Mouse (Mus musculus) cerebellum, adult 8-10 months (tissue): ENCODE measurements around the gene Asap2.

Source experiments
- DNase-seq: peaks from one replicate; pipeline ENCODE4 v3.0.0; 2022

The Asap2 gene

DNA sequence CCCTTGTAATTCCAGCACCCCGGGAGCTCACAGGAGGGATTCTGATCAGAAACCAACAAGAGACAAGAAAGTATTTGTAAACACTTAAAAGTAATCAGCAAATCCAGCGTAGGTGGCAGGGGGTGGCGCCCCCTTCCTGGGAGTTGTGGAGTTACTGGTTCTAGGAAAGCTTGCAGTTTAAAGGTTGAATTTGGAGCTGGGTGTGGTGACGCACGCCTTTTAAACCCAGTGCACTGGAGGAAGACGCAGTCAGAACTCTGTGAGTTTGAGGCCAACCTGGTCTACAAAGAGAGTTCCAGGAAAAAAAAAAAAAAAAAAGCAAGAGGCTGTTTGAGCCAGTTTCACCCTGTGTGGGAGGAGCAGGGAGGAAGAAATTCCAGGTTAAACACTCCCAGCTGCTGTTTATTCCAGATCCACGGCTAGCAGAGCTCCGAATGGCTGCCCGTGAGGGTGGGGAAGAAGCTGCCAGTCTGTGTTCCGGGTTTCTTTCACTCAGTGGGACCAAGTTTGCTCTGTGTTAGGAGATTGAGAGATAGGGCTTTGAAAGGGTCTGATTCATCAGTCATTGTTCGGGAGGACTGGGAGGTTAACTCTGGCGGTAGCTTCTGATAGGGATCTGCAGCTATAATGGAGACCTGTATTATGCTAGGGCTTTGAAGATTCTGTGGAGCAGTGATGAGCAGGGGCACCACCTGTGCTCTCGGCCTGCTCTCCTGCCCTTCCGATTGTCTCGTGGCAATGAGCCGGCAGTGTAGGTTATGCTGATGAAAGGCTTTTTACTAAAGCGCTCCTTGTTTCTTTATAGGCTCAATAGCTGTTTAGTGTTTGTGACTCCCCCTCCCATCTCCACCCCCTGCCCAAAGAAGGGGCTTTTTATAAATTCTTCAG, 144.0 kb downstream of the Asap2 start:
- DNase-seq: no peak

DNA sequence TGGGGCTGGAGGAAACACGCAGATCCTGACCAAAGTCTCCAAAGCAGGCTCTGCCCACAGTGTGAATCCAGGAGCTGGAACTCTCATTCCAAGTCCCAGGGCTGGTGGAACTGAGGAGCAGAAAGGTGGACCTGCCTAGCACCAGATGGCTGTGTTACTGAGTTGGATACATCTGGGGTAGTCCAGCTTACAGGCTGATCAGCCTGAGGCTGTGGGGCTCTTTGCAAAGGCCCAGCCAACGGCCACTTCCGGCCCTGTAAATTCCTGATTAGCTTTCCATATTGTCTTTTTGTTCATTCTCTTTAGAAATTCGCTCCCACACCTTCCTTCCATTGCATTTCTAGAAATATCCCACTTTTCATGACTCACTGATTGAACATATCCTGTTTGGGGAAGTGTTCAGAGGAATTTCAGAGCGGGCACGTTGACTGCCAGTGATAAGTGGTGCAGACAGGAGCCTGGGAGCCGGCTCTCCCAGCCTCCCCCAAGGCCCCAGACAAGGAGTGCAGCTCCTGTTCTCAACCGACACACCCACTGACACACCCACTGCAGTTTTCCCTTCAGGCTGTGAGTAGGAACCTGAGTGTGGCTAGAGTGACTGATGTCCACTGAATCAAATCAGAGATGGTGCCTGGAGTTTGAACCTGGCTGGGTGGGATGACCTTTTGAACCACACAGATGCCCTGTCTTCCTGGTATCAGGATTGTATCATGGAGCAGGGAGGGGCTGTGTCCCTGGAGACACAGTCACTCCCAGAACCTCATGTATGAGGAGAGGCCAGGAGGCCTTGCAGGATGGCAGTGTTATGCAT, 145.6 kb downstream of the Asap2 start:
- no peak for DNase-seq

DNA sequence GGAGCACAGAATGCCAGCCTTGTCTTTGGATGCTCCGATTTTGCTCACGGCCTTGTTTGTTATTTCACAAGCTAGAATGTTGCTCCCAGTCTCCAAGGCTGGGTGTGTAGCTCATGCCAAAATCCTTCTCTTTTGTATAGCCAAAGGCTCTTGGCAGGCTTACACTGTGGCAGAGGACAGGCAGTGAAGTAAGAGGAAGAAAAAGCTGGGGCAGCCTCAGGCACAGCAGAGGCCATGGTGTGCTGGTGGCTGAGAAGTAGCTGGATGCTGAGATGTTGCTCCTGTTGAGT, 146.1 kb downstream of the Asap2 start:
- DNase-seq: no peak

DNA sequence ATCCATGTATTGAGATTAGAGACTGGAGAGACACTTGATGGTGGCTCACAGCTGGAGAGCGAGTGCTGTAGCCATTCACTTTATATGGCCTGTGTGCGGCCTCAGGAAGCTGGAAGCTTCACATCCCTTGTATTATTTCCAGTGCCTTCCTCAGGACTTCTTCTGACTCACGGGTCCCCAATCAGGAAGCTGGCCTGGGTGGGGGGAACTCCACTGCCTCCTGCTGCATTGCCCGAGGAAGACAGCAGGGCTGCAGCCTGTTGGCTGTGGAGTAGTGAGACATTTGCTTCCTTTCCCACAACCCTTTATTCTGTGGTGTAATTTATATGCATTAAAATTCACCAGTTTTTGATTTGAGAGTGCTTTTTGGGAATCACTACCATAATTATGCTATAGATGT, 149.3 kb downstream of the Asap2 start:
- no peak for DNase-seq

DNA sequence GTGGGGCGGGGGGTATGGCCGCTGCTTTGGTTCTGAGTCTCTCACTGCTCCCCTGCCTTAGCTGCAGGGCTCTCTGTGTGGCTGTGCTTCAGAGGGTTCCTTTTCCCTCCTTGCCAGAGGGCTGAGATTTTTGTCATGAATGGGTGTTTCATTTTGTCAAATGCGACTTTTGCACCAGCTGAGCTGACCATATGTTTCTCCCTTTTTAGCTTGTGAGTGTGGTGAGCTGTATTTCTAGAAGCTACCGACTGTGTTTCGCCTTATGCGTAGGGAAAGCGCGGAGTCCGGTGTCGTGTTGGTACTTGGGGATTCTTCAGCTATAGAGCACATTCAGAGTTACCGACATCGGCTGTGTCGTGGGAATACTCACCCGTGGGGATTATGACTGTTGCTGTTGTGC, 149.9 kb downstream of the Asap2 start:
- DNase-seq: peak; percentile 55

DNA sequence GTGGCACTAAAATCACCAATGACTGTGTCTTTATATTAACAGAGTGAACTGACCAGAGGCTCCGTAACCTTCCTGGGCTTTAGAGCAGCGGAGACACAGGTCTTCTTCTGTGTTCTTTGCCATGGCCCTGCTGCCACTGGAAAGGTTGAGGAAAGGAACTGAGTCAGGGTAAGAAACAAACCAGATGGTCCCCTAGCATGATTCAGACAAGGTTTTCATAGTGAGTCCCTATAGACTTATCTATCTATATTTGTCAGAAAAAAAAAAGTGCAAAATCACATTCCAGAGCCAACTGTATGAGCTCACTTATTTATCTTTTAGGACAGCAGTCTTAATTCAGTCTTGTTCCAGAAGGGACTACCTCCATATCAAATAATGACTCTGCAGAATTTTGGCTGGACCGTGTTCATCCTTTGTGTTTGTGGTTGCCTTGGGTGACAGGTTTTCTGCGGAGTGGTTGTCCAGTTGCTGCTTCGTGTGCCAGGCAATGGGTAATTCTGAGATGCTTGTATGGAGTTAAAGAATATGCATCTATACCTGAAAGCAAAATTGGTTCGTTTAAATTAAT, 150.6 kb downstream of the Asap2 start:
- no peak for DNase-seq

DNA sequence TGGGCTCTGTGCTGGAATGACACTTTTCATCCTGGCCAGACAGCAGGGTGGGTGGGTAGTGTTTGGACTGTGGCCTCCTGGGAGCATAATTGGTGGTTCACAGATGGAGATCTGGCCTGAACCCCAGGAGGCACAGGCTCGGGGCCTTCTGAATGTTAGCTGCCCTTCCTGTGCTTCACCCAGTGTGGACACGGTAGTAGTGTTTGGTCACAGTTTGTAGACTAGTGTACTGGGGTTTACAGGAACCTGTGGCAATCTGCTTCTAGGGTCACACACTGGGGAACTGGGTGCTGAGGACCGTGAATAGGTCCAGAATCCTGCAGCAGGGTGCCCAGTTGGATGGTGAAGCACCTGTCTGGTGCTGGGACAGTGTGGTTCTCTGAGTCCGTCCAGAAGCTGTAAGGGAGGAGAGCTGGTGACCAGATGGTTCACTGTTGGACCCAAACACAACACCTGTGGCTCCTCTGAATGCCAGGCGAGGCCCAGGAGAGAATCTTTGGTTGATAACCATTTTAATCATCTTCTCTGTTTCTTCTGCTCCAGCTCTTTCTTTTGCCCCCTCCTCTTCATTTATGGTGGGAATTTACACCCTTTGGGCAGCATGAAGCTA, 151.5 kb downstream of the Asap2 start:
- peak; percentile 78 for DNase-seq

DNA sequence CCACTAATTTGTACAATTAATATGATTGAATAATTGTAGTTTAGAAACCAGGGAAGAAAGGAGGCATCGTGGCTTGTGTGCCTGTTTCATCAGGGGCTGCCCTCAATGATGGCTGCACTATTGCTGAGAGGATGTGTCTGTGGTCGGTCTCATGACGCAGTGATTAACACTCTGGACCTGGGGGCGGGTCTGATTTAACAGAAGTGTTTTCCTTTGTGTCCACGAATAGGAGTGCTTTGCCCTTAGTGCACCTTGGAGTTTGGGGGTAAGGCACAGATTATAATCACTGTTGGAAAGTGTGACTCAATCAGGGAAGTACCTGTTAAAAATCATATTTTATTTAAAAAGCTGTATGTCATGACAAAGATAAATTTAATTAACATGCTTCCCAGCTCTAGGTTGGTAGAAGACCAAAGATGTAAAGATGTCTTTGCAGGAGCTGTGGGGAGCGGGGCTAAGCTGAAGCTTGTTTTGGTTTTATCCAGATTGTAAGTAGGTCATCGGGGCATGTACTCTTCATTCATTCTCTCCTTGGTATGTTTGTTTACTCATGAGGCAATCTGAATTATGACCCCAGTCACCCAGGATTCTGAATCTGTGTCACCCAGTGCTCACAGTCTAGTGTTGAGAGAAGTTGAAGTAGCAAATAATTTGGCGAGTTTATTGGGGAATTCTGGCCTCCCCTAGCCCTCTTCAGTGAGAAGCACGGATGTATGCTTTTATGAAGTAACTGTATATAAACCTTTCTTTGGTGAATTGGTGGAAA, 152.4 kb downstream of the Asap2 start:
- DNase-seq: no peak

DNA sequence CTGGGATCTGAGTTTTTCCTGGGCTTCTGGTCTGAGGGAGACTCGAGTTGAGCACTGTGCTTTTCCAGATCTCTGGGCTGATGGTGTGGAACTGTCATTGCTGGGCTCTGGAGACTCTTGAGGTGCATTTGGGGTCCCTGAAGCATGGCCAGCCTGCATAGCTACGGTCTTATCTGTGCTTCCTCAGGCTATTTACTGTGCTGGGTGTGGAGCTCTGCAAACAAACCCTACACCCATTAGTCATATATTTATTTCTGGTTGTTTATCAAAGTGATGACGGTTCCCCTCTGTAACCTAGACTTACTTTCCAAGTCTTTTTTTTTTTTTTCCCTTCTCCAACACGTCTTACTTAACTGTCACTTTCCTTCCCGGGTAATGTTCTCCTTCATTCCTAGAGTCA, 154.3 kb downstream of the Asap2 start:
- no peak for DNase-seq

DNA sequence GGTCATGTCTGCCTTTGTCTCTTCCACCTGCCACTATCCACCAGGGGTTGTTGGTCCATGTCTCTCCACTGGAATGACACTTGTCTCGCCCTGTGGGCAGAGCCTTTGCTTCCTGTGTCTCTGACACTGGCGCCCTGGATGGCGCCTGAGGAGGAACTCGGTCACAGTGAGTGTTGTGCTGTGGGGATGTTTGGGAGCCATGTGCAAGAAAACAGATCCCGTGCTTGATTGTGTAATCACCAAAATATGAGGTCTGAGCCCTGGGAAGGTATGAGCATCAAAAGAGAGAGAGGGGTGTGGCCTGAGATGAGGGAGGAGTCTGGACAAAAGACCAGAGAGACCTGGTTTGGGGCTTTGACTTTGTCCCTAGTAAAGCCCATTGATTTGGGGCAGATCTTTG, 154.8 kb downstream of the Asap2 start:
- no peak for DNase-seq

DNA sequence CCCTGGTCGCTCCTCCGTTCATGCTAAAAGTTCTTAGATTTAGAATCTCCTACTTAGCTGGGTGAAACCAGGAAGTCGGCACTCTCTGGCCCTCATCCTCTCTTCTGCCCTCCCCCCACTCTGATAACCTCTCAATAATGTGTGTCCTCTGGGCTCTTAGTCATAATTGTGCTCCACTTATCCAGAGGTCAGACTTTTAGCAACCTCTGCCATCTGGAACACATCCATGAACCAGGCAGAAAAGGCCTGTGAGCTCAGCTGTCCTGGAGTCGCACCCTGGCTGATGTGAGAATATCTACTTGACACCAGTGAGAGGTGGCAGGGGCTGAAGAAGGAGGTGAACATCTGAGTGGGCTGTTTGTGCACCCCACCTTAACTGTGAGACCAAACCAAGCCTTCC, 156.6 kb downstream of the Asap2 start:
- DNase-seq: no peak

DNA sequence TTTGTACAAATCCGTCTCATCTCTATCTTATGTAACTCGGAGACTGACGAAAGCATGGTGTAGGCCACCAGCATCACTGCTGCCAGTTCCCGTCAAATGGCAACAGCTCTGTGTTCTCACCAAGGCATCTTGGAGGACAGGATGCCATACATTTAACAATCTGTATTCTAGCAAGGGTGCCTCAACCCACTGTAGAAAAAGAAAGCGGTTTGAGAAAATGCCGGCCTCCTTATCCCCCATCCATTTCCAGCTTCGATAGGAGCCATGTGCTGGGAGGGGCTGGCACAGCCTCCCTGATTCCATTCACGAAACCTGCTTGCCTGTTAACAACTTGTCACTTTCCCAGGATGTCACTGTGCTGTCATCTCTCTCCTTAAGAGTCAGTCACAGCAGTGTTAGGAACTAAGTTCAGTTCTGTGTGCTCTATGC, 163.0 kb downstream of the Asap2 start:
- no peak for DNase-seq

DNA sequence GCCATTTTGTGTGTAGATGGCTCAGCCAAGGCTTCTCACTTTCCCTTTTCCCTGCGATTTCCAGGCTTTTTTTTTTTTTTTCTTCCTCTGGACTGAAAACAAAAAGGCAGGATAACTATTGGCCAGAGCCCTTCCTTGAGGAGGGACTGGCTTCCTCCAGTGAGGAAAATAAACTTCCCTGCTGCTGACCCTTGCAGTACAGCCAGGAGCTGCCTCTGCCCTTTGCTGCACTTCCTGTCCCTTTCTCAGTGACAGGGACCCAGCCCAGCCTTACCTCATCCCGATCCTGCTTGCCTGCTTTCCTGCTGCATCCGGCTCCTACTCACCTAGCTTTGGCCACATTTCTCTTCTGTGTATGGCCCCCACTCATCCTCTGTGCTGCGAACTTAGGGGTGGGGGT, 164.8 kb downstream of the Asap2 start:
- no peak for DNase-seq

DNA sequence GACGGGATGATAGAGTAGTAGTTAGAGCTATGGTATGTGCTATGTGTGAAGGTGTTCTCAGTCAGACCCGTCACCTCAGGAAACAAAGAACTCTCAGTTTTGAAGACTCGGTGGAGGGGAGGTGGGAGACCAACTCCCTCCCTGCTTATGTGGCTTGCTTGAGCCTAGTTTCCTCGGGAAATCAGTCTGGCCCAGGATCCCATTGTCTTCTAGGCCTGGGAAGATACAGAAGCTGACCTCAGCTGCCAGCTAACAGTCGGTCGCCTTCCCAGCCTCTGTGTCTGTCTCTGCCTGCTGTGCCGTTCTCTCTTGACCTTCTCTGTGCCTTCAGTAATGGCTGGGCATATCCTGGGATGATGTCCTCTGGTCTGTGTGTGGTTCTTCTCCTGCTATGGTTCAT, 169.0 kb downstream of the Asap2 start:
- DNase-seq: no peak

DNA sequence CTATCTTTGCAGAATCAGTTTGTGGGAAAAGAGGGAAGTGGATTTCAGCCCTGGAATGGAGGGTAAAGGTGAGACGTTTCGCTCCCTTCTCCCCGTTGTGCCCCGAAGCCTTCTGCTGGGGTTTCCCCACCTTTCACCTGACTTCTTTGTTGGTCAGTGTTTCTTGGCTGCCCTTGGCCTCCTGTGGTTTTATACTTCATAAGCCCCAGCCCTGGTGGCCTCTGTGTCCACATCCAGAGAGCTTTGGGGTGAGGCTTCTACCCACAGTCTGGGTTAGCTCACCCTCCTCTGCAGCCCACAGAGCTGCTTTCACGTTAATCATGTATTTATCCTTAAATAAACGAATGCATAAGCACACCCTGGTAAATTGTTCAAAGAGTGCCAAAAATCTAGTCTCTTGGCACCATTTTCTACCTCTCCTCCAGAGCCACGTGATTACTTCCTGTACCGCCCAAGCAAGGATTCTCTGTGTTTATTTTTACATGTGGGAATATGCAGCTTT, 170.1 kb downstream of the Asap2 start:
- peak; percentile 63 for DNase-seq

DNA sequence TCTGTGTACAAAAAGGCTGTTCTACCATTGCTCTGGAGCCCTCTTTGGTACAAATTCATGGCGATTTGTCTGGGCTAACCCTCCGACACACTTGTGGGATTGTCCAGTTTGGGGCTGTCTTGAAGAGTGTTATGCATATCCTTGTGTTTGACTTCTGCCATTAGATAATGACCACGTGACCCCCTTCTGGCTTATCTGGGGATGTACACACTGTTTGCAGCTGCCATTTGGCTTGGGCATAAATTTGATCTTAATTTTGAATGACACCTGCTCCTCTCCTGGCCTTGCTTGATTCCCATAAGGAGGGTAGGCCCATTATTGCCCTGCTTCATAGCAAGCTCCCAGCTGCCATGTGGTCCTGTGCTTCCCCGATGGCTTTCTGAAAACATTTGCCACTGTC, 171.6 kb downstream of the Asap2 start:
- DNase-seq: no peak

DNA sequence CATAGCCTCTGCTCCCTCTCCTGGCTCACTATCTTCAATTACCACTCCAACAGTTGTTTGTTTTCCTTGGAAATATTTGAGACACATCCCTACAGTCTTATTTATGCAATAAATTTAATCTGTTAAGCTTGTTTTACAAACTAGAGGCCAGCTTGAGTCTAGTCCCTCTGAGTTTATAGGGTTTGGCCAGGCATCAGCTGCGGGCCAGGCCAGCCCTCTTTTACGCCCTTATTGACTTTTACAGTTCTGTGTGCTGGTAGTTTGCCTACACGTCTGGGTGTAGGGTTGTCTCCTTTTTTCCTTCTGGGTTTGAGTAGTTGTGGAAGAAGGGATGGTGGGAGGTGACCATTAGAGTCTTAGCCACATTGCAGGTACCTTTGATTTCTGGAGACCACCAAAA, 173.4 kb downstream of the Asap2 start:
- DNase-seq: no peak

DNA sequence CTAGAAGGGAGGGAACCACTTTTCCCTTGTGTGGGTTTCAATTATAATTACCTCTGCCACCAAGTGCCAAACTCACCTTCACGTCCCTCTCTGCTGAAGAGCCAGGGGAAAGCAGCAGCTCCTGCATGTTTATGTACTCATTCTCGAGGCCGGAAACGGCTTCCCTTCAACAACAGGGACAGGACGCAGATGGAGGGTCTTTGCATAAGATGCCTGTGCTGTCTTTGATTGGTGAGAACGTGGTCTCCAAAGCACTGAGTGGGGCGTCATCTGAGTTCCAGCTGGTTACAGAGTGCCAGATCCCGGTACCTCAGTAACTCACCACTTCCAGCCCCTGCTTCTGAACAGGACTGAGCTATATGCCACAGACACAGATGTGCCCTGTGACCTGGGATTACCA, 174.0 kb downstream of the Asap2 start:
- no peak for DNase-seq

DNA sequence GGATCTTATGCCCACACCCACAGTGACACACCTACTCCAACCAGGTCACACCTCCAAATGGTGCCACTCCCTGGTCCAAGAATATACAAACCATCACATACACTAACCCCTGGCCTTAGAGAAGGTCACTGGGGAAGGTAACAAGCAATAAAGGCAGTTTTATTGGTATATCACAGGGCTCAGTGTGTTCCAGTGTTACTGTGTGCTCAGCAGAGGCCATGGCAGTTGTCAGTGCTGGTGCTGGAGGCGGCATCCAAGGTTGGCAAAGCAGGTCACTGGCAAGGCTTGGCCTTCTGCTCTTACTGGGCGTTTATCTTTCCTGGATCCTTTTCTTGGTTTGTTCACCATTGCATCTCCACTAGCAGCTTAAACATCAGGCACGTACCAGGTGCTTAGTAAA, 174.9 kb downstream of the Asap2 start:
- no peak for DNase-seq

DNA sequence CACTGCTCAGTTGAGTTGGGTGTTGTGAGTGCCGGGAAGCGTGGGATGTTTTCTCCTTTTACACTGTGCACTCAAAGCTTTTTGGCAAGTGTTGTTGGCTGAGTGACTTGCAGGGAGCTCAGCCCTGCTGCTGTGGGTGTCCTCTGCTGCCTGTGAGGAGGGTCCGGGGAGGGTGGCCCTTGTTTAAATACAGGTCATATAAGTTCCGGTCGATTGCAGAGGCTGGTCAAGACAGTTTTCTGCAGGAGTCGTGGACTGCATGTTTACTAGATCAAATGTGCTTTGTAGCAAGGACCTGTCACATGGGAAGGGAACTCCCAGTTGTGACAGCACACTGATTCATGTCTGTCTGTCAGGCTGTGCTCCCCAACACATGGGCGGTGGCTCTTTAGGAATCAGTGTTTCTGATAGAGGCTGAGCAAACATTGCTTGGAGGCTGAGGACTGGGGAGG, 175.7 kb downstream of the Asap2 start:
- DNase-seq: no peak

DNA sequence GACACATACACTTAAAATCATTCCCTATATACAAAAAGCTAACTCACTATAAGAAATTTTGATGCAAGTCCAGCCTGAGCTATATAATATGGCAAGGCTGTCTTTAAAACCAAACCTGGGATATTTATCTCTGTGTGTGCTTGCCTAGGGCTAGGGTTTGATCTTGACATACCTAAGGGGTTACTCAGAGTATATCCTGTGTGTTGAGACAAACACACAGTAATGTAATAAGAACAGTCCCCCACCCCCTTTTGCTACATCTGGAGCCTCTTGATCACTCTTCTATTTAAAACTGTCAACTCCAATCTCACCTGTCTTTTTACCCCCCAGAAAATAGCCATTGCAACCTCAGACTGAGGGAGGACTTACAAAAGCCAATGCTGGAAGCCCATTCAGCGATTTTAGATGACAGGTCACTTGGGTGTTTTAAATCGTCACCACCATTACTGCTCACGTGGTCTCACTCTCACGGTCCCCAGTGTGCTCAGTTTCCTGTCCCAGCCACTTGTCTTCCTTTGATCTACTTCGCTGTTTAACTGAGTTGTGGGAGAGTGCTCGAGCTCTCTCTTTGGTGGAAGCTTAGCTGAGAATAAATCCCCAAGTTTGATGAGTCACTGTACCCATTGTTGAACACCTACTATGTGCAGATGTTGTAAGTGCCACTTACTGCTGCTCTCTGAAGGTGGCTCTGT, 176.8 kb downstream of the Asap2 start:
- no peak for DNase-seq

DNA sequence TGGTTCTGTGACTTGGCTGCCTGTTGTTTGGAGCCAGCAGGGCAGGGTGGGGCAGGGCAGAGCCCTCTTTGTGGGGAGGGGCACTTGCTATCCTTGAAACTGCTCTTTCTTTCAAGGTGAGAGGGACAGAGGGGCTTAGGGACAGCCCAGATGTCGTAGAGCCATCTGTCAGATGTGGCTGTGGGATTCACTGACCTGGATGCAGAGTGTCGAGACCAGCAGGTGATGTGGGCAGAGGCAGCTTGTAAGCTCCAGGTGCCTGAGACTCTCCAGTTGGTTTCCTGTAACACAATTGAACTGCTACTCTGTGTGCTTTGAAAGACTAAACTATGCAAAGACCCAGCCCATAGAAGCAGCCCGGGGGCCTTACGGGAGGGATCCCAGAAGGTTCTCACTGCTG, 177.5 kb downstream of the Asap2 start:
- DNase-seq: no peak
